Mouse (Mus musculus): ENCODE results near the gene 2010003K11Rik. TPM values are rescaled to one million over a fixed set of nuclear protein-coding genes. Genes with fewer than 3 reads are reported as not detected.

The 2010003K11Rik gene
- total and polyA plus RNA-seq, 3 experiments: 0.70 TPM; not detected in 2

DNA sequence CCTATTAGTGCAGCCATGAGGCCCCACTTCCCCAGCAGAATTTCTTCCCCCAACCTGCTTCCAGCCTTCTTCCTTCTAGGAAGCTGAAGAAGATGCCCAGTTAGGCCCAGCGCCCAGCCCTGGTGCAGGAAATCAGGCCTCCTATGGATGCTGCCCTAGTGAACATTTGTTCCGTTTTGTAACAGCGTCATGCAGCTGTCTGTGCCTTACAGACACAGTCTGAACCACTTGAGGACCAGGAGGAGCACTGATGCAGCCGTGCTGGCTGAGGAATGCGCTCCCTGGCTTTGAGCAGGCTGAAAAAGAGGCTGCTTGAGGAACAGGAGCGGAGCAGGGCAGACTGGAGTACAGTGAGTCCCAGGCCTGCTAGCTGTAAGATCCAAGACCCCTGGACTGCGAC is 3.7 kb downstream of the 2010003K11Rik start:
- DNase-seq: no peak

DNA sequence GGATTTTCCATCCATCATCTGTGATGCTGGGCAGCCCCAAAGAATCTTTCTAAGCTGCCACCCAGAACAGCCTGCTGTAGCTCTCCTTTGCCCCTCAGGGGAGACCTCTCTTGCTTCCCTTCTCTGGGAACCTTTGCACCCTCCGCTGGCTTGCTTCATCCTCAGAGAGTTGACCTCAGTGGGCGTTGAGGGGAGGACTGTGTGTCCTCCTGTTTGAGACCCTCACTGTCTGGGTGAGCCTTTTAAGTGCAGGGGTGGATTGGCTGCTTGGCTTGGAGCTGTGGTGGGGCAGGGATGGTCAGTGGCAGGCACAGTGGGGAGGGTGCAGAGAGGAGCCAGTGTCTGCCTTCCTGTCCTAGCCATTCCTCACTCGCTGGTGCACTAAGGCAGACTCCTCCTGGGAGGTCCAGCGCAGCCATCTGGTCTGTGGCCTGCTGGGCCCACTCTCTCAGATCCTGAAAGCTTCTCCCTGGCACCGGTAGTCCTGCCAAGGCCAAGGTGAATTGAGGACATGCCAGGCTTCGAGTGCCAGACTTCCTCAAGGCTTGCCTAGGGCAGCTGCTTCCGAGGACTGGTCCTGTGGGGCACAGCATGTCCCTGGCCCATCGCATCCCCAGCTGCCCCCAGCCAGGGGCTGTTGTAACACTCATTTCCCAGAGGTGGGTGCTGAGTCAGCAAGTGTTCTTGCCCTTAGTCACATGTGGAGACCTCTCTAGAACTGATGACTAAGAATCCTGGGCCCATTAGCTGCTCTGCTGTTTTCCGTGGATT is 5.7 kb downstream of the 2010003K11Rik start:
- Histone ChIP-seq H3K36me3 (ENCODE audit: control insufficient read depth, insufficient read depth, low read length) (no peaks in the 10 kb centered on the region), H3K27me3 (ENCODE audit: control insufficient read depth, insufficient read depth, low read length) (no peaks in the 10 kb centered on the region), H3K27ac (no peak overlapping the region), H3K4me3 (no peak overlapping the region), H3K9ac (ENCODE audit: low read depth, low read length) (no peak overlapping the region), H3K4me1 (ENCODE audit: control insufficient read depth, insufficient read depth, low read length) (peaks cover 1% of the 10 kb centered on the region; the same call in 1 of the 2 replicates), H3K79me2 (replicated peaks; ENCODE audit: control insufficient read depth, insufficient read depth, low read length) (no peaks in the 10 kb centered on the region)
- WGBS: 49% methylated on average over 9 of the region's 9 CpGs
- peak; percentile 66 to 76 for DNase-seq
- TF ChIP-seq EP300 (IDR thresholded peaks at IDR 0.05; ENCODE audit: insufficient read depth, low read depth, low read length): peak; percentile 96
- TF ChIP-seq POLR2A (IDR thresholded peaks at IDR 0.05; ENCODE audit: insufficient read depth, low read depth, low read length): no peak
- intact Hi-C loops (cut with DNase I): no loop called here

More for the DNA sequence above, 3.7 kb downstream of the 2010003K11Rik start:
- H3K36me3 ChIP-seq (ENCODE audit: control insufficient read depth, insufficient read depth, low read length): no peaks in the 10 kb centered on the region
- H3K79me2 ChIP-seq (replicated peaks; ENCODE audit: control insufficient read depth, insufficient read depth, low read length): no peaks in the 10 kb centered on the region
- H3K27ac ChIP-seq: no peak overlapping the region
- no peak overlapping the region for H3K9ac ChIP-seq (ENCODE audit: low read depth, low read length)
- no peak overlapping the region for H3K4me3 ChIP-seq
- H3K4me1 ChIP-seq (ENCODE audit: control insufficient read depth, insufficient read depth, low read length): peaks cover 1% of the 10 kb centered on the region; the same call in 1 of the 2 replicates
- intact Hi-C loops (cut with DNase I): loop anchor here (5.0 kb wide), 2 partner anchors 83 to 133 kb away; partner anchors contain the start of gene Rce1
- WGBS: 85% methylated on average over 7 of the region's 7 CpGs
- H3K27me3 ChIP-seq (ENCODE audit: control insufficient read depth, insufficient read depth, low read length): no peaks in the 10 kb centered on the region
- no peak for TF ChIP-seq CTCF (IDR thresholded peaks at IDR 0.05)
- no peak for TF ChIP-seq POLR2A (IDR thresholded peaks at IDR 0.05; ENCODE audit: insufficient read depth, low read depth, low read length)
- no peak for TF ChIP-seq EP300 (IDR thresholded peaks at IDR 0.05; ENCODE audit: insufficient read depth, low read depth, low read length)

GRCm38 (mm10) chr19:4491080-4491695 is 7.2 kb downstream of the 2010003K11Rik start:
- H3K36me3 ChIP-seq (ENCODE audit: control insufficient read depth, insufficient read depth, low read length): no peaks in the 10 kb centered on the region
- no peaks in the 10 kb centered on the region for H3K79me2 ChIP-seq (replicated peaks; ENCODE audit: control insufficient read depth, insufficient read depth, low read length)
- TF ChIP-seq EP300 (IDR thresholded peaks at IDR 0.05; ENCODE audit: insufficient read depth, low read depth, low read length): no peak
- TF ChIP-seq POLR2A (IDR thresholded peaks at IDR 0.05; ENCODE audit: insufficient read depth, low read depth, low read length): no peak
- TF ChIP-seq CTCF (IDR thresholded peaks at IDR 0.05): no peak
- no peak overlapping the region for H3K4me3 ChIP-seq
- WGBS: 63% methylated on average over 10 of the region's 10 CpGs
- no peak overlapping the region for H3K9ac ChIP-seq (ENCODE audit: low read depth, low read length)
- DNase-seq: no peak
- H3K4me1 ChIP-seq (ENCODE audit: control insufficient read depth, insufficient read depth, low read length): no peaks in the 10 kb centered on the region; the same call in 1 of the 2 replicates
- intact Hi-C loops (cut with DNase I): no loop called here
- H3K27me3 ChIP-seq (ENCODE audit: control insufficient read depth, insufficient read depth, low read length): no peaks in the 10 kb centered on the region
- no peak overlapping the region for H3K27ac ChIP-seq

DNA sequence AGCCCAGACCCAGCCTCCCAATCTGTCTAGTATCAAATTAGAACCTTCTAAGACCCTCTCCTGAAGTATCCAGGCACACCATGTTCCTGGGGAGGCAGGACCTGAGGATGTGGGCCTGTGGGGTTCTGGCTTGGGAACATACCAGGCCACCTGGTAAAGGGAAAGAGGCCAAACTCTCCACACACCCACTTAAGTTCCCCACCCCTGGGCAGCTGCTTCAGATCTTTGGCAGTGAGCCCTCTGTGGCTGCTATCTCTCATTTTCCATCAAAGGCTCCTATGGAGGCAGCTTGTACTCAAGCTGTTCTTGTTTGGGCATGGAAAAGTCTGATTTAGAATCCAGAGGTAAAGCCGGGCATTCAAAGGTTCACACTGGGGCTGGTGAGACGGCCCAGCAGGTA is 10.5 kb downstream of the 2010003K11Rik start:
- H3K4me1 ChIP-seq (ENCODE audit: control insufficient read depth, insufficient read depth, low read length): no peaks in the 10 kb centered on the region; the same call in 1 of the 2 replicates
- 51% methylated on average over 2 of the region's 2 CpGs for WGBS
- TF ChIP-seq EP300 (IDR thresholded peaks at IDR 0.05; ENCODE audit: insufficient read depth, low read depth, low read length): no peak
- no peak overlapping the region for H3K4me3 ChIP-seq
- H3K79me2 ChIP-seq (replicated peaks; ENCODE audit: control insufficient read depth, insufficient read depth, low read length): no peaks in the 10 kb centered on the region
- H3K27ac ChIP-seq: no peak overlapping the region
- H3K27me3 ChIP-seq (ENCODE audit: control insufficient read depth, insufficient read depth, low read length): no peaks in the 10 kb centered on the region
- no peak for DNase-seq
- no peak overlapping the region for H3K9ac ChIP-seq (ENCODE audit: low read depth, low read length)
- intact Hi-C loops (cut with DNase I): no loop called here
- H3K36me3 ChIP-seq (ENCODE audit: control insufficient read depth, insufficient read depth, low read length): no peaks in the 10 kb centered on the region

- WGBS: 32% methylated on average over 5 of the region's 5 CpGs
- intact Hi-C loops (cut with DNase I): no loop called here
- H3K27ac ChIP-seq: no peak overlapping the region
- no peaks in the 10 kb centered on the region for H3K27me3 ChIP-seq (ENCODE audit: control insufficient read depth, insufficient read depth, low read length)
- TF ChIP-seq EP300 (IDR thresholded peaks at IDR 0.05; ENCODE audit: insufficient read depth, low read depth, low read length) (no peak), CTCF (IDR thresholded peaks at IDR 0.05) (no peak), POLR2A (IDR thresholded peaks at IDR 0.05; ENCODE audit: insufficient read depth, low read depth, low read length) (no peak)
- DNase-seq: no peak
- no peaks in the 10 kb centered on the region for H3K36me3 ChIP-seq (ENCODE audit: control insufficient read depth, insufficient read depth, low read length)
- H3K79me2 ChIP-seq (replicated peaks; ENCODE audit: control insufficient read depth, insufficient read depth, low read length): no peaks in the 10 kb centered on the region
- no peaks in the 10 kb centered on the region for H3K4me1 ChIP-seq (ENCODE audit: control insufficient read depth, insufficient read depth, low read length)
- H3K4me3 ChIP-seq: no peak overlapping the region
- H3K9ac ChIP-seq (ENCODE audit: low read depth, low read length): no peak overlapping the region
Measured at GRCm38 (mm10) chr19:4485006-4485405, 13.4 kb downstream of the 2010003K11Rik start.

Data from heart, adult 2 months (tissue).